ENCODE assay signal across 8 mouse cellular contexts in the genomic region with DNA sequence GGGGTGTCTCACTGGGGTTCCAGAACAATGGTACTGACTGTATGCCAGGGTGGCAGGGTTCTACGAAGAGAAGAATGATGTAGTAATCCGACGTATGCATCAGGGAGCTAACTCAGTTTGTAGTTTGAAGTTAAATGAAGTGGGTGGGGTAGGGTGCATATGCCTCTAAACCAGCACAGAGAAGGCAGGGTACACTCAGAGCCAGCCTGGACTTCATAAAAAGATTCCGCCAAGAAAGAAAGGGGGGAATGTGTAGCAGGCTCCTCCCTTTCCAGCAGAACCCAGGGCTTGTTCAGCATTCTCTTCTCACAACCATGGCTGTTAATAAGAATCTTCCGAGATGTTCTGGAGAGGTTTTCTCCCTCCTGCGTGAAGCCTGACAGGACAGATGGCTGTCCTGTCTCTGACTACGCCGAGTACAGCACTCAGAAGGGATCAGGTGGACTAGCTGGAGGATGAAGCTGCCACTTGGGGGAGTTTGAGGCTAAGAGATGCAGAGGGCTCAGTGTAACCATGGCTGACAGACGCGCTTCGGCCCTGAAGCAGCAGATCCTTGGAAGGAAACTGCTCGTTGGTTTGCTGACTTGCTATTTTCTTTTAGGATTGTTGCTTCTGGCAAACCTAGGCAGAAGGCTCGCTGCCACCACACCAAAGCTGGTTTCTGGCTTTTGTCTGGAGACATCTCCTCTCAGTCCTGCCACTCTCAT.
DNase-seq lines count a peak whose midpoint lies in the region; ATAC-seq lines count a peak whose summit lies in the region.

No protein-coding gene starts in this region.

- H3K36me3 ChIP-seq in forebrain, embryonic 14.5 days (ENCODE audit: control insufficient read depth, insufficient read depth, low read length): no peaks in the 10 kb centered on the region

- no peak overlapping the region for H3K4me2 ChIP-seq in forebrain, embryonic 14.5 days (ENCODE audit: low read length)

- H3K9me3 ChIP-seq in forebrain, embryonic 14.5 days (replicated peaks; ENCODE audit: control insufficient read depth, low read length): no peaks in the 10 kb centered on the region

- 34% methylated on average over 13 of the region's 13 CpGs for WGBS in forebrain, embryonic 14.5 days

- DNase-seq in MN1 (ENCODE audit: low spot score): peak; percentile 84
- DNase-seq in forebrain, embryonic 14.5 days (ENCODE audit: low spot score): peak; percentile 87
- peak; percentile 34 for DNase-seq in heart, postnatal 25 days (ENCODE audit: low spot score)
- peak; percentile 60 for DNase-seq in layer of hippocampus, adult 11-12 months (ENCODE audit: low spot score)
- DNase-seq in lung, postnatal 14 days: peak; percentile 66
- peak; percentile 77 for DNase-seq in retina, embryonic 14.5 days (ENCODE audit: low spot score)

- no peak overlapping the region for H3K27ac ChIP-seq in forebrain, embryonic 14.5 days (ENCODE audit: low read depth, low read length)

- peak; percentile 93 for ATAC-seq in cerebellum, adult (ENCODE audit: insufficient number of reproducible peaks, low FRiP score, low TSS enrichment)
- ATAC-seq in forebrain, embryonic 14.5 days: peak; percentile 95
- no peak for ATAC-seq in erythroid progenitor cell, adult 5-6 weeks (replicated peaks; ENCODE audit: low FRiP score, poor library complexity, severe bottlenecking)

- H3K9ac ChIP-seq in forebrain, embryonic 14.5 days (ENCODE audit: low read length): no peak overlapping the region

- intact Hi-C loops in heart, postnatal 25 days (cut with DNase I): loop anchor here (1.0 to 5.0 kb wide), 3 partner anchors 96 to 388 kb away; a partner anchor contains a TSS

- H3K4me3 ChIP-seq in forebrain, embryonic 14.5 days (ENCODE audit: low read depth, low read length): no peak overlapping the region

- 0 out of 2 replicates have a peak, but pooled peaks cover 1% of the 10 kb centered on the region for H3K4me1 ChIP-seq in forebrain, embryonic 14.5 days (ENCODE audit: control insufficient read depth, insufficient read depth, low read length)

- H3K27me3 ChIP-seq in forebrain, embryonic 14.5 days (replicated peaks; ENCODE audit: control insufficient read depth, insufficient read depth, low read length): no peaks in the 10 kb centered on the region

Comparison
In these comparisons a context has a peak if more than half of its experiments do, and no peak if none do; other contexts are left out.
1. DNase-seq: peak in every context shown above with its lines; median percentile 87 in forebrain, embryonic 14.5 days; 84 in MN1; 77 in retina, embryonic 14.5 days; 66 in lung, postnatal 14 days; 60 in layer of hippocampus, adult 11-12 months; 34 in heart, postnatal 25 days.